Mouse (Mus musculus): ENCODE measurements around the gene Unc13b. TPM values are rescaled to one million over a fixed set of nuclear protein-coding genes. Genes with fewer than 3 reads are reported as not detected.
A peak's percentile ranks its signal among the peaks of the same experiment; 100 is the strongest.

The Unc13b gene
- polyA plus RNA-seq (2012; fragmentation: generic; extraction: Trizol): 0.42 TPM

GRCm38 (mm10) chr4:43058753-43059654 lies at the start of gene Unc13b:
Gene Unc13b, plus strand, starts transcription at chr4:43058953.
- peaks cover 16% of the 10 kb centered on the region for H3K27me3 ChIP-seq (ENCODE audit: control insufficient read depth, insufficient read depth, insufficient read length)
- no peak within 1 kb of the TSS for H3K4me2 ChIP-seq (ENCODE audit: low read depth)
- no peaks in the 10 kb centered on the region for H3K79me2 ChIP-seq (ENCODE audit: control insufficient read depth, insufficient read depth)
- no peak for TF ChIP-seq POLR2A (IDR thresholded peaks at IDR 0.05; ENCODE audit: insufficient read length, low read depth)
- no peak for TF ChIP-seq USF1 (IDR thresholded peaks at IDR 0.05; ENCODE audit: low read depth)
- no peak for TF ChIP-seq POLR2AphosphoS2 (IDR thresholded peaks at IDR 0.05; ENCODE audit: insufficient read length, low read depth)
- no peak for TF ChIP-seq MYOD1 (IDR thresholded peaks at IDR 0.05; ENCODE audit: control insufficient read depth in 1 of 3, insufficient read length in 2 of 3, low read depth in 2 of 3)
- TF ChIP-seq MAX (IDR thresholded peaks at IDR 0.05; ENCODE audit: low read depth): no peak
- no peak for TF ChIP-seq TCF3 (IDR thresholded peaks at IDR 0.05; ENCODE audit: insufficient read length, low read depth)
- TF ChIP-seq E2F4 (IDR thresholded peaks at IDR 0.05; ENCODE audit: insufficient read depth): no peak
- no peak for TF ChIP-seq REST (IDR thresholded peaks at IDR 0.05; ENCODE audit: insufficient read depth, insufficient read length)
- H3ac ChIP-seq (ENCODE audit: control insufficient read depth, insufficient read length): no peak within 1 kb of the TSS
- H3K36me3 ChIP-seq (ENCODE audit: control insufficient read depth, insufficient read depth): no peaks in the 10 kb centered on the region
- H3K4me3 ChIP-seq: no peak within 1 kb of the TSS

- Histone ChIP-seq H3K4me2 (ENCODE audit: low read depth) (peak within 1 kb of the TSS; percentile 97), H3K27me3 (ENCODE audit: control insufficient read depth, insufficient read depth, insufficient read length) (no peaks in the 10 kb centered on the region), H3K36me3 (ENCODE audit: control insufficient read depth, insufficient read depth) (no peaks in the 10 kb centered on the region), H3K4me3 (peak within 1 kb of the TSS; percentile 69), H3K79me2 (ENCODE audit: control insufficient read depth, insufficient read depth) (no peaks in the 10 kb centered on the region), H3ac (ENCODE audit: control insufficient read depth, insufficient read length) (peak within 1 kb of the TSS; percentile 52)
- TF ChIP-seq E2F4 (IDR thresholded peaks at IDR 0.05; ENCODE audit: insufficient read depth) (peak; percentile 66), TCF3 (IDR thresholded peaks at IDR 0.05; ENCODE audit: insufficient read length, low read depth) (no peak), CEBPB (IDR thresholded peaks at IDR 0.05; ENCODE audit: insufficient read depth, poor library complexity, severe bottlenecking) (no peak), SRF (IDR thresholded peaks at IDR 0.05; ENCODE audit: control insufficient read depth, insufficient read length, low read depth) (no peak), POLR2A (IDR thresholded peaks at IDR 0.05; ENCODE audit: insufficient read length, low read depth) (no peak)
Measured at GRCm38 (mm10) chr4:43010161-43011038, 48.4 kb upstream of the Unc13b start, which contains the start of gene Fancg. Gene Fancg, minus strand, starts transcription at chr4:43010506.

- Histone ChIP-seq H3K27me3 (ENCODE audit: control insufficient read depth, insufficient read depth, insufficient read length) (no peaks in the 10 kb centered on the region), H3K4me3 (no peak overlapping the region), H3K36me3 (ENCODE audit: control insufficient read depth, insufficient read depth) (no peaks in the 10 kb centered on the region), H3ac (ENCODE audit: control insufficient read depth, insufficient read length) (no peak overlapping the region), H3K79me2 (ENCODE audit: control insufficient read depth, insufficient read depth) (no peaks in the 10 kb centered on the region), H3K4me2 (ENCODE audit: low read depth) (no peak overlapping the region)
- TF ChIP-seq POLR2AphosphoS2 (IDR thresholded peaks at IDR 0.05; ENCODE audit: insufficient read length, low read depth) (no peak), CEBPB (IDR thresholded peaks at IDR 0.05; ENCODE audit: insufficient read depth, poor library complexity, severe bottlenecking) (peak; percentile 30; the same call in 1 of the 2 replicates), MYOD1 (IDR thresholded peaks at IDR 0.05; ENCODE audit: control insufficient read depth in 1 of 3, insufficient read length in 2 of 3, low read depth in 2 of 3) (no peak)
Measured at GRCm38 (mm10) chr4:43012091-43012490, 46.7 kb upstream of the Unc13b start.

- H3ac ChIP-seq (ENCODE audit: control insufficient read depth, insufficient read length): no peak overlapping the region
- no peaks in the 10 kb centered on the region for H3K36me3 ChIP-seq (ENCODE audit: control insufficient read depth, insufficient read depth)
- H3K79me2 ChIP-seq (ENCODE audit: control insufficient read depth, insufficient read depth): no peaks in the 10 kb centered on the region
- H3K27me3 ChIP-seq (ENCODE audit: control insufficient read depth, insufficient read depth, insufficient read length): no peaks in the 10 kb centered on the region
- H3K4me2 ChIP-seq (ENCODE audit: low read depth): no peak overlapping the region
- H3K4me3 ChIP-seq: no peak overlapping the region
- TF ChIP-seq MAX (IDR thresholded peaks at IDR 0.05; ENCODE audit: low read depth): no peak
Measured at GRCm38 (mm10) chr4:43018156-43018555, 40.6 kb upstream of the Unc13b start.

GRCm38 (mm10) chr4:43019176-43019575 lies 39.6 kb upstream of the Unc13b start:
- H3K4me3 ChIP-seq: no peak overlapping the region
- no peak overlapping the region for H3ac ChIP-seq (ENCODE audit: control insufficient read depth, insufficient read length)
- TF ChIP-seq TCF3 (IDR thresholded peaks at IDR 0.05; ENCODE audit: insufficient read length, low read depth) (no peak), REST (IDR thresholded peaks at IDR 0.05; ENCODE audit: insufficient read depth, insufficient read length) (no peak), TCF12 (IDR thresholded peaks at IDR 0.05; ENCODE audit: insufficient read depth, poor library complexity, severe bottlenecking) (no peak), MYOD1 (IDR thresholded peaks at IDR 0.05; ENCODE audit: control insufficient read depth in 1 of 3, insufficient read length in 2 of 3, low read depth in 2 of 3) (no peak), MYOG (IDR thresholded peaks at IDR 0.05; ENCODE audit: control insufficient read depth in 1 of 3, insufficient read depth in 1 of 3, insufficient read length in 2 of 3, low read depth in 2 of 3) (no peak), POLR2AphosphoS2 (IDR thresholded peaks at IDR 0.05; ENCODE audit: insufficient read length, low read depth) (no peak), E2F4 (IDR thresholded peaks at IDR 0.05; ENCODE audit: insufficient read depth) (no peak), MAX (IDR thresholded peaks at IDR 0.05; ENCODE audit: low read depth) (no peak), CEBPB (IDR thresholded peaks at IDR 0.05; ENCODE audit: insufficient read depth, poor library complexity, severe bottlenecking) (no peak), USF1 (IDR thresholded peaks at IDR 0.05; ENCODE audit: low read depth) (no peak), SRF (IDR thresholded peaks at IDR 0.05; ENCODE audit: control insufficient read depth, insufficient read length, low read depth) (no peak), POLR2A (IDR thresholded peaks at IDR 0.05; ENCODE audit: insufficient read length, low read depth) (no peak)
- H3K4me2 ChIP-seq (ENCODE audit: low read depth): no peak overlapping the region
- H3K27me3 ChIP-seq (ENCODE audit: control insufficient read depth, insufficient read depth, insufficient read length): no peaks in the 10 kb centered on the region
- no peaks in the 10 kb centered on the region for H3K36me3 ChIP-seq (ENCODE audit: control insufficient read depth, insufficient read depth)
- no peaks in the 10 kb centered on the region for H3K79me2 ChIP-seq (ENCODE audit: control insufficient read depth, insufficient read depth)
